Mouse (Mus musculus): Measurements from ENCODE around the gene Hs3st4.

DNA sequence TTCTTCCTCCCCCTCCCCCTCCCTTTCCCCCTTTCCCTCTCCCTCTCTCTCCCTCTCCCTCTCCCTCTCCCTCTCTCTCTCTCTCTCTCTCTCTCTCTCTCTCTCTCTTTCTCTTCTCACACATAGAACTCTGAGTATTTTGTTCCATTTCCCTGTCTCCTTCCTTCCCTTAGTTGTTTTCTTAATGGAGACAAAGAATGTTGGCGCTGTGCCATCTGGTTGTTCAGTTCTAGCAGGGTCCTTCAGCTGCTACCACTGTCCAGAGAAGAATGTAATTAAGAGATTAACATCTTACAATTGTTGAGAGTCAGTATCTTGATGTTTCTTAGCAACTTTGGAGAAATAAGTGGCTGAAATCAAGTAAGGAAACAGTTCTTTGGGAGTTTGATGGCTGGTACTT, 202.0 kb downstream of the Hs3st4 start:
- TF ChIP-seq HCFC1 (IDR thresholded peaks at IDR 0.05; ENCODE audit: borderline replicate concordance, insufficient read depth, low read length) (no peak), ZC3H11A (IDR thresholded peaks at IDR 0.05; ENCODE audit: borderline replicate concordance, low read depth, low read length) (no peak), MAFK (IDR thresholded peaks at IDR 0.05; ENCODE audit: insufficient read depth, low read depth, low read length) (no peak), CHD2 (IDR thresholded peaks at IDR 0.05; ENCODE audit: low read depth, low read length) (no peak), ZNF384 (IDR thresholded peaks at IDR 0.05; ENCODE audit: low read depth, low read length) (no peak)
